Mouse (Mus musculus): ENCODE data around the gene Hoxa1. TPM values are rescaled to one million over a fixed set of nuclear protein-coding genes. Genes with fewer than 3 reads are reported as not detected.

Gene Hoxa1
- polyA plus RNA-seq, 1 experiment from 2014 or later = not detected

GRCm38 (mm10) chr6:52190906-52191810 is 33.0 kb upstream of the Hoxa1 start, which contains the start of gene Hoxa4:
Gene Hoxa4 (minus strand): TSS chr6:52191753.
- under 1% methylated on average over 70 of the region's 102 CpGs for WGBS
- Histone ChIP-seq H3K36me3 (ENCODE audit: control insufficient read depth, insufficient read depth) (no peaks in the 10 kb centered on the region), H3K27ac (ENCODE audit: low read length) (no peak within 1 kb of the TSS), H3K4me3 (replicated peaks; ENCODE audit: low read length) (peak within 1 kb of the TSS; percentile 35), H3K27me3 (replicated peaks; ENCODE audit: control insufficient read depth, insufficient read depth, low read length) (peaks cover 94% of the 10 kb centered on the region), H3K4me1 (replicated peaks; ENCODE audit: control insufficient read depth, insufficient read depth, low read length) (peaks cover 5% of the 10 kb centered on the region), H3K9me3 (ENCODE audit: control insufficient read depth, low read length) (no peaks in the 10 kb centered on the region; the same call in 1 of the 2 replicates), H3K9ac (replicated peaks; ENCODE audit: low read depth, low read length) (no peak within 1 kb of the TSS), H3K4me2 (ENCODE audit: low read length) (peak within 1 kb of the TSS; percentile 54)
- peak; percentile 12; the same call in 1 of the 2 replicates for ATAC-seq

GRCm38 (mm10) chr6:52190410-52190809 is 32.3 kb upstream of the Hoxa1 start:
- Histone ChIP-seq H3K4me3 (replicated peaks; ENCODE audit: low read length) (no peak overlapping the region), H3K27me3 (replicated peaks; ENCODE audit: control insufficient read depth, insufficient read depth, low read length) (peaks cover 95% of the 10 kb centered on the region), H3K36me3 (ENCODE audit: control insufficient read depth, insufficient read depth) (no peaks in the 10 kb centered on the region), H3K4me1 (replicated peaks; ENCODE audit: control insufficient read depth, insufficient read depth, low read length) (peaks cover 5% of the 10 kb centered on the region), H3K27ac (ENCODE audit: low read length) (no peak overlapping the region), H3K4me2 (ENCODE audit: low read length) (no peak overlapping the region), H3K9me3 (ENCODE audit: control insufficient read depth, low read length) (no peaks in the 10 kb centered on the region; the same call in 1 of the 2 replicates), H3K9ac (replicated peaks; ENCODE audit: low read depth, low read length) (no peak overlapping the region)
- no peak for ATAC-seq
- WGBS = 2% methylated on average over 23 of the region's 23 CpGs

- no peak for ATAC-seq
- Histone ChIP-seq H3K27me3 (replicated peaks; ENCODE audit: control insufficient read depth, insufficient read depth, low read length) (peaks cover 95% of the 10 kb centered on the region), H3K9me3 (ENCODE audit: control insufficient read depth, low read length) (no peaks in the 10 kb centered on the region; the same call in 1 of the 2 replicates), H3K4me2 (ENCODE audit: low read length) (no peak overlapping the region), H3K4me1 (replicated peaks; ENCODE audit: control insufficient read depth, insufficient read depth, low read length) (peaks cover 5% of the 10 kb centered on the region), H3K27ac (ENCODE audit: low read length) (no peak overlapping the region), H3K4me3 (replicated peaks; ENCODE audit: low read length) (no peak overlapping the region), H3K9ac (replicated peaks; ENCODE audit: low read depth, low read length) (no peak overlapping the region), H3K36me3 (ENCODE audit: control insufficient read depth, insufficient read depth) (no peaks in the 10 kb centered on the region)
- WGBS = 4% methylated on average over 8 of the region's 8 CpGs
These were observed 31.8 kb upstream of the Hoxa1 start for GRCm38 (mm10) chr6:52189909-52190308.

GRCm38 (mm10) chr6:52189172-52189591 is 31.1 kb upstream of the Hoxa1 start:
- Histone ChIP-seq H3K36me3 (ENCODE audit: control insufficient read depth, insufficient read depth) (no peaks in the 10 kb centered on the region), H3K4me3 (replicated peaks; ENCODE audit: low read length) (no peak overlapping the region), H3K4me1 (replicated peaks; ENCODE audit: control insufficient read depth, insufficient read depth, low read length) (peaks cover 5% of the 10 kb centered on the region), H3K4me2 (ENCODE audit: low read length) (no peak overlapping the region), H3K9me3 (ENCODE audit: control insufficient read depth, low read length) (no peaks in the 10 kb centered on the region; the same call in 1 of the 2 replicates), H3K27ac (ENCODE audit: low read length) (no peak overlapping the region), H3K9ac (replicated peaks; ENCODE audit: low read depth, low read length) (no peak overlapping the region), H3K27me3 (replicated peaks; ENCODE audit: control insufficient read depth, insufficient read depth, low read length) (peaks cover 95% of the 10 kb centered on the region)
- ATAC-seq = no peak
- WGBS = 10% methylated on average over 5 of the region's 5 CpGs

- no peak overlapping the region for H3K4me3 ChIP-seq (replicated peaks; ENCODE audit: low read length)
- H3K9me3 ChIP-seq (ENCODE audit: control insufficient read depth, low read length) = no peaks in the 10 kb centered on the region; the same call in 1 of the 2 replicates
- H3K27ac ChIP-seq (ENCODE audit: low read length) = no peak overlapping the region
- H3K9ac ChIP-seq (replicated peaks; ENCODE audit: low read depth, low read length) = no peak overlapping the region
- no peak overlapping the region for H3K4me2 ChIP-seq (ENCODE audit: low read length)
- WGBS = 11% methylated on average over 1 of the region's 1 CpGs
- H3K27me3 ChIP-seq (replicated peaks; ENCODE audit: control insufficient read depth, insufficient read depth, low read length) = peaks cover 98% of the 10 kb centered on the region
- H3K4me1 ChIP-seq (replicated peaks; ENCODE audit: control insufficient read depth, insufficient read depth, low read length) = no peaks in the 10 kb centered on the region; the same call in none of the 2 replicates
- ATAC-seq = no peak
- H3K36me3 ChIP-seq (ENCODE audit: control insufficient read depth, insufficient read depth) = no peaks in the 10 kb centered on the region
These were observed 28.4 kb upstream of the Hoxa1 start for GRCm38 (mm10) chr6:52186500-52186899.

- no peaks in the 10 kb centered on the region for H3K36me3 ChIP-seq (ENCODE audit: control insufficient read depth, insufficient read depth)
- no peak overlapping the region for H3K4me2 ChIP-seq (ENCODE audit: low read length)
- WGBS = 5% methylated on average over 3 of the region's 3 CpGs
- H3K4me3 ChIP-seq (replicated peaks; ENCODE audit: low read length) = no peak overlapping the region
- H3K9me3 ChIP-seq (ENCODE audit: control insufficient read depth, low read length) = no peaks in the 10 kb centered on the region; the same call in 1 of the 2 replicates
- ATAC-seq = no peak
- H3K4me1 ChIP-seq (replicated peaks; ENCODE audit: control insufficient read depth, insufficient read depth, low read length) = no peaks in the 10 kb centered on the region; the same call in 1 of the 2 replicates
- H3K27me3 ChIP-seq (replicated peaks; ENCODE audit: control insufficient read depth, insufficient read depth, low read length) = peaks cover 98% of the 10 kb centered on the region
- H3K27ac ChIP-seq (ENCODE audit: low read length) = no peak overlapping the region
- no peak overlapping the region for H3K9ac ChIP-seq (replicated peaks; ENCODE audit: low read depth, low read length)
These were observed 27.7 kb upstream of the Hoxa1 start for GRCm38 (mm10) chr6:52185834-52186233.

GRCm38 (mm10) chr6:52185222-52185621 is 27.1 kb upstream of the Hoxa1 start:
- Histone ChIP-seq H3K27me3 (replicated peaks; ENCODE audit: control insufficient read depth, insufficient read depth, low read length) (peaks cover 98% of the 10 kb centered on the region), H3K4me2 (ENCODE audit: low read length) (no peak overlapping the region), H3K36me3 (ENCODE audit: control insufficient read depth, insufficient read depth) (no peaks in the 10 kb centered on the region), H3K4me3 (replicated peaks; ENCODE audit: low read length) (no peak overlapping the region), H3K27ac (ENCODE audit: low read length) (no peak overlapping the region), H3K4me1 (replicated peaks; ENCODE audit: control insufficient read depth, insufficient read depth, low read length) (no peaks in the 10 kb centered on the region), H3K9ac (replicated peaks; ENCODE audit: low read depth, low read length) (no peak overlapping the region), H3K9me3 (ENCODE audit: control insufficient read depth, low read length) (no peaks in the 10 kb centered on the region; the same call in 1 of the 2 replicates)
- under 1% methylated on average over 19 of the region's 19 CpGs for WGBS
- no peak for ATAC-seq

- Histone ChIP-seq H3K27ac (ENCODE audit: low read length) (no peak overlapping the region), H3K9me3 (ENCODE audit: control insufficient read depth, low read length) (no peaks in the 10 kb centered on the region; the same call in 1 of the 2 replicates), H3K4me2 (ENCODE audit: low read length) (no peak overlapping the region), H3K4me3 (replicated peaks; ENCODE audit: low read length) (no peak overlapping the region), H3K9ac (replicated peaks; ENCODE audit: low read depth, low read length) (no peak overlapping the region), H3K4me1 (replicated peaks; ENCODE audit: control insufficient read depth, insufficient read depth, low read length) (no peaks in the 10 kb centered on the region), H3K27me3 (replicated peaks; ENCODE audit: control insufficient read depth, insufficient read depth, low read length) (peaks cover 98% of the 10 kb centered on the region), H3K36me3 (ENCODE audit: control insufficient read depth, insufficient read depth) (no peaks in the 10 kb centered on the region)
- ATAC-seq = no peak
- WGBS = 1% methylated on average over 6 of the region's 6 CpGs
These were observed 26.6 kb upstream of the Hoxa1 start for GRCm38 (mm10) chr6:52184668-52185067.

GRCm38 (mm10) chr6:52183311-52184080 is 25.4 kb upstream of the Hoxa1 start:
- H3K4me2 ChIP-seq (ENCODE audit: low read length) = no peak overlapping the region
- H3K4me3 ChIP-seq (replicated peaks; ENCODE audit: low read length) = no peak overlapping the region
- H3K27me3 ChIP-seq (replicated peaks; ENCODE audit: control insufficient read depth, insufficient read depth, low read length) = peaks cover 98% of the 10 kb centered on the region
- H3K9ac ChIP-seq (replicated peaks; ENCODE audit: low read depth, low read length) = no peak overlapping the region
- no peak for ATAC-seq
- no peaks in the 10 kb centered on the region; the same call in 1 of the 2 replicates for H3K9me3 ChIP-seq (ENCODE audit: control insufficient read depth, low read length)
- H3K27ac ChIP-seq (ENCODE audit: low read length) = no peak overlapping the region
- 9% methylated on average over 10 of the region's 10 CpGs for WGBS
- no peaks in the 10 kb centered on the region for H3K36me3 ChIP-seq (ENCODE audit: control insufficient read depth, insufficient read depth)
- H3K4me1 ChIP-seq (replicated peaks; ENCODE audit: control insufficient read depth, insufficient read depth, low read length) = no peaks in the 10 kb centered on the region
